Mouse (Mus musculus): ENCODE data around the gene Hsd17b11.

GRCm38 (mm10) chr5:104002549-104003255 lies 19.0 kb downstream of the Hsd17b11 start:
- TF ChIP-seq CTCF (IDR thresholded peaks at IDR 0.05; ENCODE audit: low read depth) (no peak), EP300 (IDR thresholded peaks at IDR 0.05; ENCODE audit: low read depth) (no peak)

All from liver, postnatal 0 days (tissue).